Mouse (Mus musculus) hindbrain, embryonic 11.5 days (tissue): ENCODE measurements at regions not wholly inside any gene's neighbourhood (a gene's known extent, or its start where the extent isn't known, plus 50 kb on each side); places are given as distances from the start of the nearest gene placed in this dataset.

ENCODE experiments used
- ATAC-seq: fragments of 200-750 bp; cut with Nextera tagmentation; 2 replicates; pipeline ENCODE4 v1.8.0; 2017; ENCODE audit warnings: mild to moderate bottlenecking, moderate TSS enrichment, moderate library complexity; ENCODE audit not compliant: low FRiP score
- DNase-seq: peaks from one replicate; pipeline ENCODE4 v3.0.0-alpha.2; 2015; ENCODE audit warnings: low spot score
- H3K27ac ChIP-seq: fragments of 300-500 bp; sonication (generic); 2 replicates; pipeline ENCODE4 v1.5.1; 2014; ENCODE audit warnings: mild to moderate bottlenecking, low read depth, low read length
- H3K27me3 ChIP-seq: fragments of 300-500 bp; sonication (generic); 2 replicates; pipeline ENCODE4 v1.6.1; 2014; ENCODE audit warnings: mild to moderate bottlenecking, low read length, moderate library complexity, mixed read lengths; ENCODE audit not compliant: control insufficient read depth, insufficient read depth
- H3K36me3 ChIP-seq: fragments of 300-500 bp; sonication (generic); 2 replicates; pipeline ENCODE4 v1.6.1; 2014; ENCODE audit warnings: mild to moderate bottlenecking, low read length, moderate library complexity, mixed read lengths; ENCODE audit not compliant: control insufficient read depth, insufficient read depth
- H3K4me1 ChIP-seq: fragments of 300-500 bp; sonication (generic); replicated peaks from 2 replicates; pipeline ENCODE4 v1.6.1; 2014; ENCODE audit warnings: low read length, mixed read lengths; ENCODE audit not compliant: control insufficient read depth, insufficient read depth
- H3K4me2 ChIP-seq: fragments of 300-500 bp; sonication (generic); replicated peaks from 2 replicates; pipeline ENCODE4 v1.6.1; 2014; ENCODE audit warnings: mild to moderate bottlenecking, low read depth, low read length
- H3K4me3 ChIP-seq: fragments of 300-500 bp; sonication (generic); 2 replicates; pipeline ENCODE4 v1.5.1; 2014; ENCODE audit warnings: low read depth, low read length
- H3K9ac ChIP-seq: fragments of 300-500 bp; sonication (generic); 2 replicates; pipeline ENCODE4 v1.6.1; 2014; ENCODE audit warnings: low read depth, low read length
- H3K9me3 ChIP-seq: fragments of 300-500 bp; sonication (generic); 2 replicates; pipeline ENCODE4 v1.6.1; 2016; ENCODE audit warnings: low read length; ENCODE audit not compliant: control insufficient read depth
- WGBS: fragments of 180-500 bp; shearing (Covaris S2); extraction: QIAGEN DNeasy Blood & Tissue Kit; methylation state at CpG from one replicate; pipeline ENCODE4 v1.1.7; 2014; 5-methylcytosine and 5-hydroxymethylcytosine counted together

- DNase-seq (no peak), ATAC-seq (0 out of 2 replicates have a peak, but pooled peaks have one; percentile 12)
- Histone ChIP-seq H3K9ac (no peak overlapping the region), H3K4me2 (no peak overlapping the region), H3K27me3 (no peaks in the 10 kb centered on the region), H3K9me3 (no peaks in the 10 kb centered on the region), H3K27ac (no peak overlapping the region), H3K4me1 (no peaks in the 10 kb centered on the region), H3K36me3 (no peaks in the 10 kb centered on the region), H3K4me3 (no peak overlapping the region)
- 66% methylated on average over 1 of the region's 1 CpGs for WGBS
These were observed 1195.4 kb downstream of the Defb40 start for GRCm38 (mm10) chr8:17782650-17783049.

DNA sequence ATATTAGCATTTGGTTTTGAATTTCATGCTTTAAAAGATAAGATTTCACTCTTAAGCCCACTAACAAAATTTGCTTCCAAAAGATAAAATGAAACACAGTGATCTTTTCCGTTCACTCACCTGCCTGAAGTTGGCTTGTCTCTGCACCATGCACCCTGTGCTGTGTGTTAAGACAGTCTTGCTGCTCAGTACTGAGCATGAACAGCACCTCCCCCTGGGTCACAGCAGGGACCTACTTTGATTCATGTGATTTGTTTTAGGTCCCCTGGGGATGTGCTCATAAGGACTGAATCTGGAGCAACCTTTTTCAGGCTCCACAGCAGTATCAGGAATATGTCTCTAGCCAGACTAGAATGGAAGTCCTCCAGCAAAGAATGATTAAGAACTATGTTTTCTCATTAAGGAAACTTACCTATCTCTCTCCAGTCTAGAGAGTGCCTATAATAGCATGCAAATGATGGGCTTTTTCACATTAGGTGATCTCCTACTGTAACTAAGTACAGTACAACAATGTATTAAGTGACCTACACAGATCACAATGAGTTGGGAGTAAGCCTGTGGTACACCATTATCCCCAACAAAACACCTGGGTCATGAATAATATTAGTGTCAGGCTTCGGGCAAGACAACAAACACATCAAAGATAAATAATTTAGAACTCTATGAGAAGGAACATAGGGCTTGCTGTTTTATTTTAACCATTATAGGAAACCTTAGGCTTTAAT lies 1196.3 kb downstream of the Defb40 start:
- Histone ChIP-seq H3K36me3 (no peaks in the 10 kb centered on the region), H3K27ac (no peak overlapping the region), H3K4me3 (no peak overlapping the region), H3K9ac (no peak overlapping the region), H3K9me3 (no peaks in the 10 kb centered on the region), H3K4me1 (no peaks in the 10 kb centered on the region), H3K4me2 (no peak overlapping the region), H3K27me3 (no peaks in the 10 kb centered on the region)
- 73% methylated on average over 2 of the region's 2 CpGs for WGBS
- ATAC-seq (peak; percentile 67), DNase-seq (no peak)

- no peak for DNase-seq
- Histone ChIP-seq H3K27ac (no peak overlapping the region), H3K9me3 (no peaks in the 10 kb centered on the region), H3K4me3 (no peak overlapping the region), H3K4me1 (no peaks in the 10 kb centered on the region), H3K27me3 (no peaks in the 10 kb centered on the region), H3K36me3 (no peaks in the 10 kb centered on the region), H3K9ac (no peak overlapping the region), H3K4me2 (no peak overlapping the region)
- ATAC-seq = peak; percentile 64
- WGBS = 55% methylated on average over 3 of the region's 3 CpGs
These were observed 1202.6 kb downstream of the Defb40 start for GRCm38 (mm10) chr8:17775411-17775810.

- Histone ChIP-seq H3K27me3 (no peaks in the 10 kb centered on the region), H3K4me3 (no peak overlapping the region), H3K9me3 (no peaks in the 10 kb centered on the region), H3K4me2 (no peak overlapping the region), H3K36me3 (no peaks in the 10 kb centered on the region), H3K4me1 (no peaks in the 10 kb centered on the region), H3K9ac (no peak overlapping the region), H3K27ac (no peak overlapping the region)
- WGBS = 86% methylated on average over 1 of the region's 1 CpGs
- peak; percentile 41 for DNase-seq
- no peak for ATAC-seq
These were observed 1204.7 kb downstream of the Defb40 start for GRCm38 (mm10) chr8:17773311-17773710.

GRCm38 (mm10) chr8:17767441-17768007 lies 1210.5 kb downstream of the Defb40 start:
- no peak for DNase-seq
- 89% methylated on average over 5 of the region's 5 CpGs for WGBS
- H3K4me2 ChIP-seq = no peak overlapping the region
- no peak overlapping the region for H3K9ac ChIP-seq
- no peaks in the 10 kb centered on the region for H3K4me1 ChIP-seq
- H3K36me3 ChIP-seq = no peaks in the 10 kb centered on the region
- H3K27me3 ChIP-seq = no peaks in the 10 kb centered on the region
- no peak overlapping the region for H3K4me3 ChIP-seq
- no peak for ATAC-seq
- no peak overlapping the region for H3K27ac ChIP-seq
- H3K9me3 ChIP-seq = no peaks in the 10 kb centered on the region

- no peaks in the 10 kb centered on the region for H3K9me3 ChIP-seq
- DNase-seq (no peak), ATAC-seq (no peak)
- 85% methylated on average over 3 of the region's 3 CpGs for WGBS
- no peak overlapping the region for H3K9ac ChIP-seq
- H3K27me3 ChIP-seq = no peaks in the 10 kb centered on the region
- H3K4me3 ChIP-seq = no peak overlapping the region
- H3K27ac ChIP-seq = no peak overlapping the region
- H3K4me2 ChIP-seq = no peak overlapping the region
- H3K4me1 ChIP-seq = no peaks in the 10 kb centered on the region
- no peaks in the 10 kb centered on the region for H3K36me3 ChIP-seq
These were observed 1253.4 kb downstream of the Defb40 start for GRCm38 (mm10) chr8:17724672-17725071.

DNA sequence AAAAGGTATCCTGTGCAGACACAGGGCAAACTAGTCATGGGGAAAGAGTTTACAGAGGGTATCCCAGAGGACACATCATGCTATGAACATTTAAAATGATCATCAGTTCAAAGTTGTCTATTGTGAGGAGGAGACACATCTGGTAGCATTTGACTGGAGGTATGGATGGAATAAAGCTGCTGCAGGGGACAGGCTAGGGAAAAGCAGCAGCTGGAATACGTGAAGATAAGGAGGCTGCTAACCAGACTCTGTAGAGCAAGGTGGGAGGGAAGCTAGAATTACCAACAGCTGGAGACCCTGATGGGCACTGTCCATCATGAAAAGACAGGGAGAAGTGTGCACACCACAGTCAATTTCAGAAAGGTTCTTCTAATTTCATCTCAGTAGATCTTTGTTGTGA lies 1268.9 kb downstream of the Defb40 start:
- 59% methylated on average over 1 of the region's 1 CpGs for WGBS
- DNase-seq (no peak), ATAC-seq (no peak)
- Histone ChIP-seq H3K4me2 (no peak overlapping the region), H3K4me3 (no peak overlapping the region), H3K9me3 (no peaks in the 10 kb centered on the region), H3K36me3 (no peaks in the 10 kb centered on the region), H3K27ac (no peak overlapping the region), H3K9ac (no peak overlapping the region), H3K27me3 (no peaks in the 10 kb centered on the region), H3K4me1 (no peaks in the 10 kb centered on the region)

DNA sequence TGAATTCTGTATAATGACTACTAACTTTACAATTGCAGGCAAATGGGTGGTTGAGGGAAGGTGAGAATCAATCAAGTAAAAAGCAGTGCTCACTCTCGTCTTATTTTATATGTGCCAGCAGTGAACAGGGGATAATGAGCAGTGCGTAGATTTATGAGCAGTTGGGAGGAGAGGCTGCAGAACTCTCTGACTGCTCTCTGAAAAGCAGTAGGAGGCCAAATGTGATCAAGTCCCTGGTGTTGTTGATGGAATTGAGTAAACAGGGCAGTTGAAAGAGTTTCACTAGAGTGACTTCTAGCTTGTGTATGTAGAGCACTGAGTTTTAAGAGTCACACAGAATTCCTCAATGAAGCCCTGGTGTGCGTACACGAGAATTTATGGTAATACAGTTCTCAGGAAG lies 1269.6 kb downstream of the Defb40 start:
- WGBS = 86% methylated on average over 4 of the region's 4 CpGs
- ATAC-seq (no peak), DNase-seq (no peak)
- Histone ChIP-seq H3K4me1 (no peaks in the 10 kb centered on the region), H3K4me2 (no peak overlapping the region), H3K27ac (no peak overlapping the region), H3K27me3 (no peaks in the 10 kb centered on the region), H3K9ac (no peak overlapping the region), H3K4me3 (no peak overlapping the region), H3K36me3 (no peaks in the 10 kb centered on the region), H3K9me3 (no peaks in the 10 kb centered on the region)

GRCm38 (mm10) chr8:17704289-17704688 lies 1273.8 kb downstream of the Defb40 start:
- no peak overlapping the region for H3K4me2 ChIP-seq
- H3K9me3 ChIP-seq = no peaks in the 10 kb centered on the region
- no peaks in the 10 kb centered on the region for H3K27me3 ChIP-seq
- DNase-seq (no peak), ATAC-seq (no peak)
- no peak overlapping the region for H3K4me3 ChIP-seq
- H3K9ac ChIP-seq = no peak overlapping the region
- 76% methylated on average over 1 of the region's 1 CpGs for WGBS
- no peaks in the 10 kb centered on the region for H3K4me1 ChIP-seq
- no peak overlapping the region for H3K27ac ChIP-seq
- no peaks in the 10 kb centered on the region for H3K36me3 ChIP-seq
